ENCODE assay signal across 12 mouse cellular contexts in genomic region chr17:45853931-45854653, GRCm38 (mm10).
"Had no signal": no experiment of that assay in that cellular context is flagged by ENCODE, and none has a peak within 500 bp of the region (broad histone marks: within the 10 kb centered on the region; RNA-seq: fewer than 3 reads in every experiment).

No protein-coding gene starts in this region.

- H3K9me3 ChIP-seq: liver, embryonic 15.5 days had no signal

- H3K4me3 ChIP-seq: layer of hippocampus, adult 2 months; liver, embryonic 15.5 days; midbrain, embryonic 12.5 days had no signal

- H3K9ac ChIP-seq: liver, embryonic 15.5 days; midbrain, embryonic 12.5 days had no signal

- DNase-seq: kidney, postnatal 10 days; kidney, postnatal 4 days; left cerebral cortex, postnatal 4 days; lung, adult 2 months; lung, postnatal 4 days; right cerebral cortex, postnatal 25 days; thymus, postnatal 36 days had no signal

- H3K4me2 ChIP-seq: liver, embryonic 11.5 days; liver, embryonic 15.5 days; midbrain, embryonic 12.5 days had no signal

- H3K36me3 ChIP-seq: liver, embryonic 15.5 days; midbrain, embryonic 12.5 days had no signal

- ATAC-seq: lung, postnatal 0 days had no signal

- H3K27ac ChIP-seq: layer of hippocampus, adult 2 months; liver, embryonic 15.5 days; midbrain, embryonic 12.5 days had no signal

- H3K4me1 ChIP-seq: liver, embryonic 15.5 days had no signal
